Mouse (Mus musculus): Measurements from ENCODE around the gene Ticam1. TPM values are rescaled to one million over a fixed set of nuclear protein-coding genes. Genes with fewer than 3 reads are reported as not detected.

Gene Ticam1
- total RNA-seq, 2 experiments from 2014 or later, result 6.6 to 6.8 TPM

Small RNAs within 50 kb of the gene (microRNA-seq; reads per million reads assigned to microRNA genes)
- gene Mir7b, result 15.3 to 21.0 reads per million in 2 experiments

Other genes starting within 250 kb of the Ticam1 start
- 10 to 100 TPM; 25.7 to 35.0 TPM for gene Sh3gl1, start 240.2 kb downstream of the Ticam1 start, total RNA-seq (2021)
- gene Chaf1a, start 236.3 kb downstream of the Ticam1 start, total RNA-seq (2021), result 1 to 10 TPM; 3.6 to 8.7 TPM
- gene Ubxn6, start 201.8 kb downstream of the Ticam1 start, total RNA-seq (2021), result 10 to 100 TPM; 37.8 to 39.0 TPM
- gene Hdgfl2, start 197.2 kb downstream of the Ticam1 start, total RNA-seq (2021), result 10 to 100 TPM; 37.7 to 45.7 TPM
- gene Plin4, start 167.0 kb downstream of the Ticam1 start, total RNA-seq (2021), result 100 to 1,000 TPM in 1 of 2 experiments, 10 to 100 TPM in 1; 75.2 to 106 TPM
- gene Plin5, start 159.2 kb downstream of the Ticam1 start, total RNA-seq (2021), result 10 to 100 TPM; 19.2 to 19.9 TPM
- 1 to 10 TPM; 1.4 to 3.1 TPM for gene Lrg1, start 154.8 kb downstream of the Ticam1 start, total RNA-seq (2021)
- gene Sema6b, start 136.4 kb downstream of the Ticam1 start, total RNA-seq (2021), result 10 to 100 TPM; 14.4 to 14.7 TPM
- 1 to 10 TPM; 5.0 to 5.3 TPM for gene Tnfaip8l1, start 114.3 kb downstream of the Ticam1 start, total RNA-seq (2021)
- 10 to 100 TPM; 28.8 to 36.5 TPM for gene Mydgf, start 92.9 kb downstream of the Ticam1 start, total RNA-seq (2021)
- 10 to 100 TPM; 21.7 to 24.3 TPM for gene Dpp9, start 57.9 kb downstream of the Ticam1 start, total RNA-seq (2021)
- gene Fem1a, start 20.0 kb downstream of the Ticam1 start, total RNA-seq (2021), result 10 to 100 TPM; 91.9 to 99.8 TPM
- gene Plin3, start 16.1 kb upstream of the Ticam1 start, total RNA-seq (2021), result 10 to 100 TPM; 37.2 to 41.7 TPM
- not detected for gene Arrdc5, start 23.5 kb upstream of the Ticam1 start, total RNA-seq (2021)
- gene Uhrf1, start 26.5 kb upstream of the Ticam1 start, total RNA-seq (2021), result 10 to 100 TPM; 14.4 to 20.3 TPM
- 10 to 100 TPM; 24.9 to 28.6 TPM for gene Kdm4b, start 49.3 kb upstream of the Ticam1 start, total RNA-seq (2021)
- gene Ptprs, start 199.7 kb upstream of the Ticam1 start, total RNA-seq (2021), result 10 to 100 TPM; 64.1 to 94.7 TPM
- not detected for gene Znrf4, start 235.6 kb upstream of the Ticam1 start, total RNA-seq (2021)